Mouse (Mus musculus): Measurements from ENCODE around the gene Trim75. TPM values are rescaled to one million over a fixed set of nuclear protein-coding genes. Genes with fewer than 3 reads are reported as not detected.

Trim75 gene
- polyA plus RNA-seq, 2 experiments = not detected

GRCm38 (mm10) chr8:64998806-64999365, 11.3 kb upstream of the Trim75 start:
- no peaks in the 10 kb centered on the region for H3K27me3 ChIP-seq (ENCODE audit: control insufficient read depth, insufficient read depth, low read length)
- no peak overlapping the region for H3K4me3 ChIP-seq (ENCODE audit: insufficient read depth in 1 of 2, low read depth in 2 of 2, low read length in 2 of 2)
- H3K4me1 ChIP-seq (replicated peaks; ENCODE audit: control insufficient read depth in 2 of 2, insufficient read depth in 2 of 2, low read length in 1 of 2) = no peaks in the 10 kb centered on the region
- no peak overlapping the region for H3K4me2 ChIP-seq (ENCODE audit: low read depth)
- H3K36me3 ChIP-seq (replicated peaks; ENCODE audit: control insufficient read depth, insufficient read depth, low read depth) = no peaks in the 10 kb centered on the region
- H3K9me3 ChIP-seq (ENCODE audit: control insufficient read depth, low read length) = no peaks in the 10 kb centered on the region
- no peak overlapping the region for H3K9ac ChIP-seq (replicated peaks)
- WGBS (ENCODE audit: insufficient replicate concordance) = 65% methylated on average over 4 of the region's 4 CpGs
- no peak overlapping the region for H3K27ac ChIP-seq
- DNase-seq (ENCODE audit: low read depth in 3 of 3, low spot score in 3 of 3) = no peak
- TF ChIP-seq EP300 (IDR thresholded peaks at IDR 0.05; ENCODE audit: low read depth) = no peak
- TF ChIP-seq CTCF (IDR thresholded peaks at IDR 0.05; ENCODE audit: low read depth) = no peak
- ATAC-seq (ENCODE audit: insufficient read depth) = no peak

DNA sequence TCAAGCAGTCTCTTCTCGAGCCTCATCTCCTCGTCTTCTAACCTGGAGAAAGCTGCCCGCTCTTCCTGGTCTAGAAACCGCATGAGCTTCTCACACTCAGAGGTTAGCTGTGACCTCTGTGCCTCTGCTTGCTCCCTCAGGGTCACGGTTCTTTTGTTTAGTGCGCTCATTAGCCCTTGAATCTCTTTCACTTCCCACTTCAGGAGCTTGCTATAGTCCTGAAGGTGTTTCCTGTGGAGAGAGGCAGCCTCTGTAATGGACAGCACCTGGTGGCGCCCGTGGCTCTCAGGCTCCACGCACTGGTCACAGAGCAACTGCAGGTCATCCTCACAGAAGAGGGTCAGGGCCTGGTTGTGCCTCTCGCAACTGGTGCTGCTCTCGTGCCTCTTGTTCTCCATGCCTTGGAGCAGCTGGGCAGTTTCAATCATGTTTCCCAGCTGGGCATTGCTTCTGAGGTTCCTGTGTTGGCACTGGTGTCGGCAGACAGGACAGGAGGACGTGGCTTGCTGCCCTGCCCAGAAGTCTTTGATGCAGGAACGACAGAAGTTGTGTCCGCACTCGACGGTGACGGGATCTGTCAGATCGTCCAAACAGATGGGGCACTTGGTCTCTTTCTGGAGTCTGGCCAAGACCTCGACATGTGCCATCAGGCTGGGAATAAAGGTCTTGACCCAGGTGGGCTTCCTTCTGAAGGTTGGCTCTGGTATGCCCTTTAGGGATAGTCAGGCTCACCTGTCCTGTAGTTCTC, 4.3 kb downstream of the Trim75 start:
- WGBS (ENCODE audit: insufficient replicate concordance) = 62% methylated on average over 20 of the region's 20 CpGs
- Histone ChIP-seq H3K4me2 (ENCODE audit: low read depth) (no peak overlapping the region), H3K27me3 (ENCODE audit: control insufficient read depth, insufficient read depth, low read length) (no peaks in the 10 kb centered on the region), H3K4me1 (replicated peaks; ENCODE audit: control insufficient read depth in 2 of 2, insufficient read depth in 2 of 2, low read length in 1 of 2) (no peaks in the 10 kb centered on the region), H3K36me3 (replicated peaks; ENCODE audit: control insufficient read depth, insufficient read depth, low read depth) (no peaks in the 10 kb centered on the region), H3K27ac (no peak overlapping the region), H3K4me3 (ENCODE audit: insufficient read depth in 1 of 2, low read depth in 2 of 2, low read length in 2 of 2) (no peak overlapping the region), H3K9ac (replicated peaks) (no peak overlapping the region), H3K9me3 (ENCODE audit: control insufficient read depth, low read length) (no peaks in the 10 kb centered on the region)
- TF ChIP-seq CTCF (IDR thresholded peaks at IDR 0.05; ENCODE audit: low read depth) (no peak), EP300 (IDR thresholded peaks at IDR 0.05; ENCODE audit: low read depth) (no peak)
- DNase-seq (ENCODE audit: low read depth in 3 of 3, low spot score in 3 of 3) (no peak), ATAC-seq (ENCODE audit: insufficient read depth) (no peak)

GRCm38 (mm10) chr8:64962836-64963235, 24.8 kb downstream of the Trim75 start:
- no peaks in the 10 kb centered on the region for H3K9me3 ChIP-seq (ENCODE audit: control insufficient read depth, low read length)
- no peak overlapping the region for H3K9ac ChIP-seq (replicated peaks)
- no peak for ATAC-seq (ENCODE audit: insufficient read depth)
- H3K36me3 ChIP-seq (replicated peaks; ENCODE audit: control insufficient read depth, insufficient read depth, low read depth) = no peaks in the 10 kb centered on the region
- no peak for TF ChIP-seq CTCF (IDR thresholded peaks at IDR 0.05; ENCODE audit: low read depth)
- no peak for TF ChIP-seq EP300 (IDR thresholded peaks at IDR 0.05; ENCODE audit: low read depth)
- DNase-seq (ENCODE audit: low read depth in 3 of 3, low spot score in 3 of 3) = no peak
- no peaks in the 10 kb centered on the region for H3K27me3 ChIP-seq (ENCODE audit: control insufficient read depth, insufficient read depth, low read length)
- no peak overlapping the region for H3K4me2 ChIP-seq (ENCODE audit: low read depth)
- H3K27ac ChIP-seq = no peak overlapping the region
- H3K4me1 ChIP-seq (replicated peaks; ENCODE audit: control insufficient read depth in 2 of 2, insufficient read depth in 2 of 2, low read length in 1 of 2) = no peaks in the 10 kb centered on the region
- H3K4me3 ChIP-seq (ENCODE audit: insufficient read depth in 1 of 2, low read depth in 2 of 2, low read length in 2 of 2) = no peak overlapping the region

- H3K9ac ChIP-seq (replicated peaks) = no peak overlapping the region
- H3K27me3 ChIP-seq (ENCODE audit: control insufficient read depth, insufficient read depth, low read length) = no peaks in the 10 kb centered on the region
- H3K4me1 ChIP-seq (replicated peaks; ENCODE audit: control insufficient read depth in 2 of 2, insufficient read depth in 2 of 2, low read length in 1 of 2) = no peaks in the 10 kb centered on the region
- no peak overlapping the region for H3K4me3 ChIP-seq (ENCODE audit: insufficient read depth in 1 of 2, low read depth in 2 of 2, low read length in 2 of 2)
- 74% methylated on average over 9 of the region's 9 CpGs for WGBS (ENCODE audit: insufficient replicate concordance)
- ATAC-seq (ENCODE audit: insufficient read depth) (no peak), DNase-seq (ENCODE audit: low read depth in 3 of 3, low spot score in 3 of 3) (no peak)
- no peak overlapping the region for H3K27ac ChIP-seq
- no peaks in the 10 kb centered on the region for H3K9me3 ChIP-seq (ENCODE audit: control insufficient read depth, low read length)
- no peak for TF ChIP-seq CTCF (IDR thresholded peaks at IDR 0.05; ENCODE audit: low read depth)
- no peak for TF ChIP-seq EP300 (IDR thresholded peaks at IDR 0.05; ENCODE audit: low read depth)
- H3K4me2 ChIP-seq (ENCODE audit: low read depth) = no peak overlapping the region
- no peaks in the 10 kb centered on the region for H3K36me3 ChIP-seq (replicated peaks; ENCODE audit: control insufficient read depth, insufficient read depth, low read depth)
These were observed 28.6 kb downstream of the Trim75 start for GRCm38 (mm10) chr8:64959025-64959424.

GRCm38 (mm10) chr8:64952101-64952500, 35.5 kb downstream of the Trim75 start:
- no peak overlapping the region for H3K27ac ChIP-seq
- H3K27me3 ChIP-seq (ENCODE audit: control insufficient read depth, insufficient read depth, low read length) = no peaks in the 10 kb centered on the region
- no peak overlapping the region for H3K9ac ChIP-seq (replicated peaks)
- 77% methylated on average over 6 of the region's 6 CpGs for WGBS (ENCODE audit: insufficient replicate concordance)
- H3K36me3 ChIP-seq (replicated peaks; ENCODE audit: control insufficient read depth, insufficient read depth, low read depth) = no peaks in the 10 kb centered on the region
- no peaks in the 10 kb centered on the region for H3K9me3 ChIP-seq (ENCODE audit: control insufficient read depth, low read length)
- DNase-seq (ENCODE audit: low read depth in 3 of 3, low spot score in 3 of 3) = no peak
- H3K4me1 ChIP-seq (replicated peaks; ENCODE audit: control insufficient read depth in 2 of 2, insufficient read depth in 2 of 2, low read length in 1 of 2) = no peaks in the 10 kb centered on the region
- no peak overlapping the region for H3K4me3 ChIP-seq (ENCODE audit: insufficient read depth in 1 of 2, low read depth in 2 of 2, low read length in 2 of 2)
- TF ChIP-seq CTCF (IDR thresholded peaks at IDR 0.05; ENCODE audit: low read depth) = no peak
- no peak for TF ChIP-seq EP300 (IDR thresholded peaks at IDR 0.05; ENCODE audit: low read depth)
- no peak for ATAC-seq (ENCODE audit: insufficient read depth)
- no peak overlapping the region for H3K4me2 ChIP-seq (ENCODE audit: low read depth)

All from liver, embryonic 14.5 days (tissue).